Mouse (Mus musculus): ENCODE data around the gene C1qbp.

Gene C1qbp

GRCm38 (mm10) chr11:70973947-70974346 is 8.9 kb downstream of the C1qbp start:
- no peak for DNase-seq (ENCODE audit: extremely low spot score)

GRCm38 (mm10) chr11:70972586-70972985 is 10.2 kb downstream of the C1qbp start:
- no peak for DNase-seq (ENCODE audit: extremely low spot score)

DNA sequence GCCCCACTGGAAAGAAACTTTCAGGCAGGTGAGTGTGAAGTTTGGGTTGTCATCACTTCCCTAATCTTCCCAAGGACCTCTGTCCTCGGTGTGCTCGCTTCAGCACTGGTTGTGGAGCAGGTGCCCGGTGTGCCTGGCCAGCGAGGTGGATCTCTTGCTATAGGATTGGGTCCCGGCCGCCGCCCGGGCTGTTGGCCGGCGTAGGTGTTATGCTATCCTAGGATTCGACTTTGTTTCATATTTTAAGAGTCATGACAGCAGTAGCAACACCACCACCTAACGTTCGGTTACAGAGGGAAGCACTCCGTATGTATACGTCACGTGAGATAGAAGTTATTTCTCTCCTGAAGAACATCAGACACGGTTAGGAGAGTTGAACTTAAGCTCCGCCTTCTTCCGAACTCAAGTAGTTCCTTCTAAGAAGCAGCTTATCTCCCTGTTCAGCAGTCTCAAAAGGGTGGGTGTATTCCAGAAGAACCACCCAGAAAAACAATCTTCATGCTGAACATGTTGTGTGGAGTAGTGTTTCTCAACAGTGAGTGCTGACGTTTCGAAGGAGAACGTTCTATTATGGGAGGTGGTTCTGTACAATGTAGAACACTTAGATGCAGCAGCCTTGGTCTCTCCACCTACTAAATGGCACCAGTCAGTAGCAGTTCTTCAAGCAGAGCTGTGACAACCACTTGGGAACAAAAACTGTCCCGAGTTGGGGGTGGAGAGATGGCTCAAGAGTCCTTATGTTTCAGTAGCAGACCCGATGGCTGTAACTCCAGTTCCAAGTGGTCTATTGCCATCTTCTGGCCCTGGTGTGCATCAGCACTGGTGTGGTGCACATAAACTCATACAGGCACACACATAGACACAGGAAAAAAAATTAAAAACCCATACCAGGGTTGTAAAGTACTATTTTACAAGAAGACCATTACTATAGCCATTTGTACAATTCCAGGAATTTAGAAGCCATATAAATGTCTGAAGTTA is 12.0 kb downstream of the C1qbp start:
- DNase-seq (ENCODE audit: extremely low spot score), result no peak

GRCm38 (mm10) chr11:70969821-70970559 is 12.8 kb downstream of the C1qbp start, which contains the start of the genes Nup88 and Rpain:
TSS of gene Nup88 (minus strand) at chr11:70969973.
TSS of gene Rpain (plus strand) at chr11:70970213.
- peak; percentile 95 for DNase-seq (ENCODE audit: extremely low spot score)

DNA sequence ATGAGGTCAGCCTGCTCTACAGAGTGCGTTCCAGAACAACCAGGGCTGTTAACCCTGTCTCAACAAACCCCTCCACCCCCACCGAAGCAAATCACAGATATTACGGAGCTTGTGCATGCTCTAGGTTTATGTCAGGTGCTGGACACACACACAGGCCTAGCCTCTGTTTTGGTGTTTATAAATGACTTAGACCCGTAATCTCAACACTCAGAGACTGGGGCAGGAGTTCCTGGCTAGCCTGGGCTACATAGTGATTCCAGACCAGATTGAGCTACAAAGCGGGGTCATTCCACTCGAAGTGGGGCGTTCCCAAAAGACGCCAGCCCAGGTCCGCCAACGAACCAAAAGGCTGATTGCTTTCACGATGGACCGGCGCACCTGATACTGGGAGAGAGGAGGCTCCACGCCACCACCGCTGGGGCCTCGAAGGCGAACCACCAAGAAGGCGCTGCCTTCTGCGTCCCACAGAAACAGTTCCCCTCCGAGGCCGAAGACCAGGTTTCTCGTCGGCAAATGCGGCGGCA is 13.5 kb downstream of the C1qbp start:
- DNase-seq (ENCODE audit: extremely low spot score), result no peak

GRCm38 (mm10) chr11:70964222-70964907 is 18.5 kb downstream of the C1qbp start:
- DNase-seq (ENCODE audit: extremely low spot score), result no peak

DNA sequence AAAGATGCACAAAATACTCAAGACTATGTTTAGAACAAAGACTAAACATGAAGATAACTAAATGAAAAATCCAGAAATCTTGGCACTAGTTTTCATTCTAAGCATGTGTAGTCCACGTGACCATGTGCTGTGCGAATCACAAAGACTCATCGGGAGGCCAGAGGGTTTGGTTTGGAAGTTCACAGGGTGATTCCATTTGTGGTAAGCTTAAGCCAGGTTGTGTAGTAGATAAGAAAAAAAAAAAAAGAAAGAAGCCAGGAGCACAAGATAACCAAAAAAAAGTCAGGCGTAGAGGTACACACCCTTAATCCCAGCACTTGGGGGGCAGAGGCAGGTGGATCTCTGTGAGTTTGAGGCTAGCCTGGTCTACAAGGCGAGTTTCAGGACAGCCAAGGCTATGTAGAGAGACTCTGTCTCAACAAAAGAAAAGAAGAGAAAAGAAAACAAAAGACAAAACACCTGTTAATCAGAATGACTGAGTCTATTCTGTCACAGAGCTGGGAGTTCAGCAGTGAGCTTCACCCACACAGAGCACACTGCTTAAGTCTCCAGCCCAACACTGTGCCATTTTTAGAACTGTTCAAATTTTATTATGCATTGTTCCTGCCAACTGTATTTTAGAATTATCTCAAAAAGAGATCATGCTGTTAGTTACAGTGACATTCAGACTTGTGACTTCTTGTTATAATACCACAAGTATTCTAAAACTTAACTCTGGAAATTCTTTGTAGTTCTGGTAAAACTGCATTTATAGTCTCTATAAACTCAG is 21.9 kb downstream of the C1qbp start:
- no peak for DNase-seq (ENCODE audit: extremely low spot score)

- DNase-seq (ENCODE audit: extremely low spot score), result no peak
Observed at GRCm38 (mm10) chr11:70954711-70955110, 28.1 kb downstream of the C1qbp start.

GRCm38 (mm10) chr11:70944935-70945817 is 37.6 kb downstream of the C1qbp start:
- no peak for DNase-seq (ENCODE audit: extremely low spot score)

- no peak for DNase-seq (ENCODE audit: extremely low spot score)
Observed at GRCm38 (mm10) chr11:70943651-70944050, 39.2 kb downstream of the C1qbp start.

- DNase-seq (ENCODE audit: extremely low spot score), result no peak
Observed at GRCm38 (mm10) chr11:70942596-70942995, 40.2 kb downstream of the C1qbp start.

DNA sequence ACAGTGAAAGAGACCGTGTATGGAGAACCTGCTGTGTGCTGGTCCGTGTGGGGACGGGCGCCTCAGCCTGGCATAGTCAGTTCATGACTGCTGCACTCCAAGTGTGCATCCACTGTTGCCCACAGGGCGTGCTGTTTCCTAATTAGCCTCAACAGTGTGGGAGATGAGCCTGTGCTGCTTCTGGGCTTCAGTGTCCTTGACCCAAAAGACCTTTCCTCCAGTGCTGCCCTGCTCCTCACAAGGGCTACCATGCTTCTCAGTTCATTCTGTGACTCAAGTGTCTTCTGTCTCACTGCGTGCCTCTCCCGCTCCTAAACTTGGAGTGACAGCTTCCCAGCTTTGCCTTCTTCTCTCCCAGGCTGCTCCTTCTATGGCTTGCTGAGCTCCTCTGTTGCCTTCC is 47.5 kb downstream of the C1qbp start:
- DNase-seq (ENCODE audit: extremely low spot score), result no peak

GRCm38 (mm10) chr11:70931461-70931860 is 51.4 kb downstream of the C1qbp start:
- DNase-seq (ENCODE audit: extremely low spot score), result no peak
